Mouse (Mus musculus) cortical plate, adult 2 months (tissue): ENCODE measurements around the gene Wdr19.

Source experiments
- CTCF ChIP-seq: fragments of 200-500 bp; IDR thresholded peaks from 2 replicates; pipeline ENCODE4 v1.5.1; 2011; ENCODE audit warnings: mild to moderate bottlenecking, control low read depth, low read length; ENCODE audit not compliant: insufficient read depth; ENCODE audit errors: extremely low read depth
- POLR2A ChIP-seq: fragments of 200-500 bp; IDR thresholded peaks from 2 replicates; pipeline ENCODE4 v1.6.1; 2011; ENCODE audit warnings: mild to moderate bottlenecking, low read length, control low read depth; ENCODE audit not compliant: insufficient read depth; ENCODE audit errors: extremely low read depth

GRCm38 (mm10) chr5:65284171-65284570, 84.7 kb downstream of the Wdr19 start:
- TF ChIP-seq CTCF (no peak), POLR2A (no peak)
